Mouse (Mus musculus): ENCODE results near the gene 2010109A12Rik. TPM values are rescaled to one million over a fixed set of nuclear protein-coding genes. Genes with fewer than 3 reads are reported as not detected.

2010109A12Rik gene
- polyA plus RNA-seq, 1 experiment from 2014 or later, result 2.7 TPM

DNA sequence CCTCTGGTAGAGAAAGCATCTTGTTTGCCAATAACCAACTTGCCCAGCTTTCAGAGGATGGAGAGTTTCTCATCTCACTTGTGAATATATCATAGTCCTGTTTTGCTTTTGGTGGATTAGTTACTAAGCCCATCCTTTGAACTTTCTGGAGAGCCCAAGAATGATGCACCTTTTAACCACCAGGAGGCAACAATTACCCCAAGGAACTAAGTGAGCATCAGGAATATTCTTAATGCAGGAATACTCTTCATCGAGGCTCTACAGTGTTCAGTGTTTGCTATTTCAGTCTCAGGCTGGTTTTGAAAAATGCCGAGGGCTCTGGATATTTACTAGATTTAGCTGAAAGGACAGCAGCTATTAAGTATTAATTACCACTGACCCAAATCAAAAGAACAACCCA lies 26.1 kb upstream of the 2010109A12Rik start:
- ATAC-seq (replicated peaks; ENCODE audit: low FRiP score), result no peak
- WGBS, result 79% methylated on average over 2 of the region's 2 CpGs
- peaks cover 6% of the 10 kb centered on the region; the same call in 1 of the 2 replicates for H3K36me3 ChIP-seq (ENCODE audit: control insufficient read depth, insufficient read depth, low read length)

DNA sequence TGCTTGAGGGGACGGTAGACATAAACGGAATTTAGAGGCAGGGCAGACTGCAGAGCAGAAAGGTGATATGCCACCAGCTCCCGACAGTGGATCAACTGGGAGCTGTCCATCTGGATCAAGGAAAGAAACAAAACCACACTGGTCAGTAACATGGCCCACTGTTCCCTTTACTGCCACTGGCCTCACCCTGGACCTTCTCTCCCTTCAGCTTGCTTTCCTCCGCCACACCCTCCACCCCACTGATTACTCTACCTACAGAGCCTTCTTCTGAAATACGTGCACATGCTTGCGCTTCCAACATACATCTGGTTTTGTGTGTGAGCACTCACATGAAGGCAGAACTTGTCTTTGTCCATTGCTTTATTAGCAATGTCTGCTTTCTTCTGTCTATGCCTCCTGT lies 23.0 kb upstream of the 2010109A12Rik start:
- Histone ChIP-seq H3K27ac (ENCODE audit: low read depth, low read length) (no peak overlapping the region), H3K9me3 (ENCODE audit: control insufficient read depth, low read length) (no peaks in the 10 kb centered on the region), H3K36me3 (ENCODE audit: control insufficient read depth, insufficient read depth, low read length) (peaks cover 6% of the 10 kb centered on the region; the same call in 1 of the 2 replicates), H3K4me2 (ENCODE audit: low read depth, low read length, severe bottlenecking) (no peak overlapping the region), H3K4me3 (ENCODE audit: low read depth, low read length) (no peak overlapping the region), H3K4me1 (replicated peaks; ENCODE audit: control insufficient read depth, insufficient read depth, low read length) (no peaks in the 10 kb centered on the region), H3K9ac (ENCODE audit: low read length) (no peak overlapping the region), H3K27me3 (ENCODE audit: control insufficient read depth, insufficient read depth, low read length) (no peaks in the 10 kb centered on the region)
- no peak for DNase-seq (ENCODE audit: low spot score)
- no peak for ATAC-seq (replicated peaks; ENCODE audit: low FRiP score)
- 90% methylated on average over 6 of the region's 6 CpGs for WGBS

More for the DNA sequence above, 26.1 kb upstream of the 2010109A12Rik start:
- DNase-seq (ENCODE audit: low spot score), result no peak
- Histone ChIP-seq H3K4me2 (ENCODE audit: low read depth, low read length, severe bottlenecking) (no peak overlapping the region), H3K9me3 (ENCODE audit: control insufficient read depth, low read length) (no peaks in the 10 kb centered on the region), H3K27ac (ENCODE audit: low read depth, low read length) (no peak overlapping the region), H3K9ac (ENCODE audit: low read length) (no peak overlapping the region), H3K27me3 (ENCODE audit: control insufficient read depth, insufficient read depth, low read length) (no peaks in the 10 kb centered on the region), H3K4me3 (ENCODE audit: low read depth, low read length) (no peak overlapping the region), H3K4me1 (replicated peaks; ENCODE audit: control insufficient read depth, insufficient read depth, low read length) (no peaks in the 10 kb centered on the region)

DNA sequence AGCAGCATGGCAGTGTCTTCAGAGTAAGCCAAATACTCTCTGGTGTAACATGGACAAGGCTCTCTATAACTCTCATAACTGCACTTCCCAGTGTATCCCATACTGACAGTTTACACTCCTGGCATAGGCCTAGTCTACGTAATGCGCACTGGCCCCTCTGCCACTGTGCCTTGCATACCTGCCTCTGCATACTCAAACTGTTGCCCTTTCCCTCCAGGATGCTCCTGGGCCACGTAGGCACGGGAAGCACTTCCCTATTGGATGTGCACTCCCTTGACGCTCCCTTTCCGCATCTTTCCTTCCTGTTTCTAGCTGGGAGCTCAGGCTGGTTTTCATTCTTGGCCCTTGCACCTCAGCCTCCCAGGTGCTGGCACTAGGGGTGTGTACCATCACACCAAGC lies 21.8 kb upstream of the 2010109A12Rik start:
- H3K4me3 ChIP-seq (ENCODE audit: low read depth, low read length), result no peak overlapping the region
- H3K4me2 ChIP-seq (ENCODE audit: low read depth, low read length, severe bottlenecking), result no peak overlapping the region
- no peak for DNase-seq (ENCODE audit: low spot score)
- H3K9ac ChIP-seq (ENCODE audit: low read length), result no peak overlapping the region
- 93% methylated on average over 6 of the region's 6 CpGs for WGBS
- ATAC-seq (replicated peaks; ENCODE audit: low FRiP score), result no peak
- H3K27me3 ChIP-seq (ENCODE audit: control insufficient read depth, insufficient read depth, low read length), result no peaks in the 10 kb centered on the region
- no peak overlapping the region for H3K27ac ChIP-seq (ENCODE audit: low read depth, low read length)
- no peaks in the 10 kb centered on the region for H3K4me1 ChIP-seq (replicated peaks; ENCODE audit: control insufficient read depth, insufficient read depth, low read length)
- H3K9me3 ChIP-seq (ENCODE audit: control insufficient read depth, low read length), result no peaks in the 10 kb centered on the region
- peaks cover 6% of the 10 kb centered on the region; the same call in 1 of the 2 replicates for H3K36me3 ChIP-seq (ENCODE audit: control insufficient read depth, insufficient read depth, low read length)

DNA sequence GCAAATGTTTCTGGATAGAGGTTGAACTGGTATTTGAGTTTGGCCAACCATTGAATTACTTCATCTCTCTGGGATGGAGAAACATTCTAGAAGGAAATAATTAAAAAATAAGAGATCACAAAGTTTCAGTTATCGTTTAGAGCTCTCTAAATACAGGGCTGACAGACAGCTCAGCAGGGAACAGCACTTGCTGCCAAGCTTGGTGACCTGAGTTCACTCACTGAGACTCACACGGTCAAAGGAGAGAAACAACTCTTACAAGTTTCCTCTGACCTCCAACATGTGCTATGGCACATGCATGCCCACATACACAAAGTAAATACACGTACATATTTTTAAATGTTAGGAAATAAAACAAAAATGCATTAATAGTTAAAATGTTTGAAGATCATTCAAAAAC lies 16.7 kb upstream of the 2010109A12Rik start:
- peaks cover 3% of the 10 kb centered on the region; the same call in 1 of the 2 replicates for H3K36me3 ChIP-seq (ENCODE audit: control insufficient read depth, insufficient read depth, low read length)
- 71% methylated on average over 3 of the region's 3 CpGs for WGBS

DNA sequence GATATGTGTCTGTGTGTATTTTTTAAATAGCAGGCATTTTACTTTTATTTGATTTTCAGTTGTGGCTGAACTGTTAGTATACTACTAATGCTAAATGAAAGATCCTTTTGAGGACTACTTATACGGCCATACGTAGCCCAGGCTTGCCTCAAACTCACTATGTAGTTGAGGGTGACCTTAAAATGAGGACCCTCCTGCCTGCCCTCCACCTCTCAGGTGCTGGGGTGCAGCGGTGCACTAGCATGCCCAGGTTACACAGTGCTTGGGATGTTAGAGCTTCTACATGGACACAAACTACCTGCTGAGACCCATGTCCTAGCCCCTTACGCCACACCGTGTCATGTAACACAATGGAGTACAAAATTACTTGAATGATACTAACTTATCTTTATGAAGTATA lies 15.9 kb upstream of the 2010109A12Rik start:
- Histone ChIP-seq H3K27me3 (ENCODE audit: control insufficient read depth, insufficient read depth, low read length) (no peaks in the 10 kb centered on the region), H3K9me3 (ENCODE audit: control insufficient read depth, low read length) (no peaks in the 10 kb centered on the region), H3K36me3 (ENCODE audit: control insufficient read depth, insufficient read depth, low read length) (no peaks in the 10 kb centered on the region; the same call in 1 of the 2 replicates), H3K4me2 (ENCODE audit: low read depth, low read length, severe bottlenecking) (no peak overlapping the region), H3K4me1 (replicated peaks; ENCODE audit: control insufficient read depth, insufficient read depth, low read length) (no peaks in the 10 kb centered on the region), H3K27ac (ENCODE audit: low read depth, low read length) (no peak overlapping the region), H3K9ac (ENCODE audit: low read length) (no peak overlapping the region), H3K4me3 (ENCODE audit: low read depth, low read length) (no peak overlapping the region)
- DNase-seq (ENCODE audit: low spot score) (no peak), ATAC-seq (replicated peaks; ENCODE audit: low FRiP score) (no peak)
- WGBS, result 94% methylated on average over 5 of the region's 5 CpGs

More for the DNA sequence above, 16.7 kb upstream of the 2010109A12Rik start:
- Histone ChIP-seq H3K9ac (ENCODE audit: low read length) (no peak overlapping the region), H3K4me2 (ENCODE audit: low read depth, low read length, severe bottlenecking) (no peak overlapping the region), H3K4me3 (ENCODE audit: low read depth, low read length) (no peak overlapping the region), H3K4me1 (replicated peaks; ENCODE audit: control insufficient read depth, insufficient read depth, low read length) (no peaks in the 10 kb centered on the region), H3K9me3 (ENCODE audit: control insufficient read depth, low read length) (no peaks in the 10 kb centered on the region), H3K27ac (ENCODE audit: low read depth, low read length) (no peak overlapping the region), H3K27me3 (ENCODE audit: control insufficient read depth, insufficient read depth, low read length) (no peaks in the 10 kb centered on the region)
- no peak for DNase-seq (ENCODE audit: low spot score)
- ATAC-seq (replicated peaks; ENCODE audit: low FRiP score), result no peak

DNA sequence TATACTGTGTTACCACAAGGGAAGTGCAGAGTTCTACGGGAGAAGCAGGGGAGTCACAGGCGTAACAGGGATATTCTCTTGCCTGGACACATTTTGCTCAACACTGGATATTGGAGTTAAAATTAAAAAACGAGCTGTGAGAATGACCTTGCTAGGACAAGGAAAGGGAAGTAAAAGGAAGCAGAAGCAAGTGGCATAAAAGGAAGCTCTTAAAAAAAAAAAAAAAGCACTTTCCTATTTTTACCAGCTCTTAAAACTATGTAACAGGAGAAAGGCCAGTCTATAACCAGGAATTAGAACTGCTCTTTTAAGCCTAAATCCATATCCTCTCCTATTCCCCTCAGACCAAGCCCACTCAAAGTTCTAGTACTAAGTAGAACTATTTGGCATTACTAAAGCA lies 8.1 kb upstream of the 2010109A12Rik start:
- WGBS, result 92% methylated on average over 3 of the region's 3 CpGs
- peaks cover 10% of the 10 kb centered on the region for H3K36me3 ChIP-seq (ENCODE audit: control insufficient read depth, insufficient read depth, low read length)
- H3K27me3 ChIP-seq (ENCODE audit: control insufficient read depth, insufficient read depth, low read length), result no peaks in the 10 kb centered on the region
- no peaks in the 10 kb centered on the region for H3K4me1 ChIP-seq (replicated peaks; ENCODE audit: control insufficient read depth, insufficient read depth, low read length)
- H3K4me3 ChIP-seq (ENCODE audit: low read depth, low read length), result no peak overlapping the region
- ATAC-seq (replicated peaks; ENCODE audit: low FRiP score) (no peak), DNase-seq (ENCODE audit: low spot score) (no peak)
- H3K9me3 ChIP-seq (ENCODE audit: control insufficient read depth, low read length), result no peaks in the 10 kb centered on the region
- no peak overlapping the region for H3K27ac ChIP-seq (ENCODE audit: low read depth, low read length)
- no peak overlapping the region for H3K4me2 ChIP-seq (ENCODE audit: low read depth, low read length, severe bottlenecking)
- no peak overlapping the region for H3K9ac ChIP-seq (ENCODE audit: low read length)

DNA sequence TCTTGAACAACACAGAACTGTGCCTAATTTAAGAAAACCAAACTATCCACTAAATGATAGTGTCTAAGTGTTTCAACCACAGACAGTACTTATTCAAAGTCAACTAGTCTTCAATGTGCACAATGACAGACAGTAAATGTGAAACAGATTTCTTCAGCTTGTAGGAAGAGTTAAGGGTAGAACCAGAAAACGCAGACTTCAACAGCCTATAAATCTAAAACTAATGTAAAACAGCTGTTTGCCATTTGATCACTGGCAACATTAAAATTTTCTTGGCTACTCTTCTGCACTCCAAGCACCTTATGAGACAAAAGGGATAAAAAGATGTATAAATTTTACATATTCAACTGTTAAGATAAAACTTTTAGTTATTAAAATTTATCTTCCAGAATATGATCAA lies 5.1 kb upstream of the 2010109A12Rik start:
- 77% methylated on average over 1 of the region's 1 CpGs for WGBS
- Histone ChIP-seq H3K27me3 (ENCODE audit: control insufficient read depth, insufficient read depth, low read length) (no peaks in the 10 kb centered on the region), H3K36me3 (ENCODE audit: control insufficient read depth, insufficient read depth, low read length) (peaks cover 10% of the 10 kb centered on the region), H3K4me1 (replicated peaks; ENCODE audit: control insufficient read depth, insufficient read depth, low read length) (peaks cover 5% of the 10 kb centered on the region; the same call in 1 of the 2 replicates), H3K27ac (ENCODE audit: low read depth, low read length) (no peak overlapping the region), H3K4me2 (ENCODE audit: low read depth, low read length, severe bottlenecking) (no peak overlapping the region), H3K9ac (ENCODE audit: low read length) (no peak overlapping the region), H3K9me3 (ENCODE audit: control insufficient read depth, low read length) (no peaks in the 10 kb centered on the region), H3K4me3 (ENCODE audit: low read depth, low read length) (no peak overlapping the region)
- DNase-seq (ENCODE audit: low spot score) (no peak), ATAC-seq (replicated peaks; ENCODE audit: low FRiP score) (no peak)

DNA sequence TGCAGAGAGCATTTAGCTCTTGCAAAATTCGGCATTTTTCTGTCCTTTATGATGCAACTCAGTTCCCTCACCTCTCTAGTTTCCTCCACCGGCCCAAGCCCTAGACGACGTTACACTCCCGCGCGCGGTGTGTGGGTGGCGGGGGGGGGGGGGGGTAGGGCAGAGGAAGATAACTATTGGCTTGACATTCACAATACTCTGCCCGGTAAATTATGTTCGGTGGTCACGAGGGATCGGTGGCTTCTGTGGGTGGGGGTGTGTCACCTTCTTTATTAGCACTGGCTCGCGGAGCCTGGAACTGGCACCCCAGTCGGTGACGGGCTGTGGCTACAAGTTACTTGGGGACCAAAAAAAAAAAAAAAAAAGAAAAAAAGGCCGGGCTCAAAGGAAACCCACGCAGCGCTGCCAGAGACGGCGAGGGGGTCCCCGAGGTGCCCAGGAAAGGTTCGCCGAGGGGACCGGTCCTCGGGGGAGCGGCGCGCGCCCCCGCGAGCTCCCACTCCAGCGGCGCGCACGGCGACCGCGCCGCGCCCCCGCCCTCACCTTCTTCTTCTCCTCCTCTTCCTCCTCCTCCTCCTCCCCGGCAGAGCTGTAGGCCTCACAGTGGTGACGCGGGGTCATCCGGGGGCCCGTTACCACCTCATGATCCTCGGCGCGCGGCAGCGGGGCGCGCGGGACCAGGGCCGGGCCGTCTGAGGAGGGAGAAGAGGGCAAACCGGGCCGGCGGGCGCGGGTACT lies 778 bp upstream of the 2010109A12Rik start:
- H3K4me3 ChIP-seq (ENCODE audit: low read depth, low read length), result peak overlapping the region; percentile 90
- peaks cover 5% of the 10 kb centered on the region; the same call in 1 of the 2 replicates for H3K4me1 ChIP-seq (replicated peaks; ENCODE audit: control insufficient read depth, insufficient read depth, low read length)
- H3K36me3 ChIP-seq (ENCODE audit: control insufficient read depth, insufficient read depth, low read length), result no peaks in the 10 kb centered on the region; the same call in 1 of the 2 replicates
- no peaks in the 10 kb centered on the region for H3K9me3 ChIP-seq (ENCODE audit: control insufficient read depth, low read length)
- peak overlapping the region; percentile 71 for H3K4me2 ChIP-seq (ENCODE audit: low read depth, low read length, severe bottlenecking)
- H3K9ac ChIP-seq (ENCODE audit: low read length), result peak overlapping the region; percentile 93
- H3K27ac ChIP-seq (ENCODE audit: low read depth, low read length), result peak overlapping the region; percentile 85
- DNase-seq (ENCODE audit: low spot score), result peak; percentile 78
- no peaks in the 10 kb centered on the region for H3K27me3 ChIP-seq (ENCODE audit: control insufficient read depth, insufficient read depth, low read length)
- ATAC-seq (replicated peaks; ENCODE audit: low FRiP score), result peak; percentile 64
- WGBS, result 1% methylated on average over 52 of the region's 63 CpGs

DNA sequence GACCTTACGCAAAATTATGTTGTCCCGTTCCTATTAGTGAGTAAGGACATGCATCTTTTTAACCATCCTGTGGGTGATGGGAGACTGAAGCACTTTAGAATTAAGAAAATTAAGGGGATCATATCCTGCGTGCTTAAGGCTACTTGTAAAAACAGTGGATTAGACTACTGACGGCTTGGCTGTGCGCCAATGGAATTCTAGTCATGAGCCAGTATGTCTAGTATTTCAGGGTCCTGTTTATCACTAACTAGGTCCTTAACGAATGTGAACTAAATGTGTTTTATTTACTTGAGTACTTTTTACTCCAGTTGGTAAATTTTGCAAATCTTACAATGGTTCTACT lies 659 bp downstream of the 2010109A12Rik start:
- peak; percentile 31; the same call in 1 of the 2 replicates for ATAC-seq (replicated peaks; ENCODE audit: low FRiP score)
- H3K4me1 ChIP-seq (replicated peaks; ENCODE audit: control insufficient read depth, insufficient read depth, low read length), result peaks cover 5% of the 10 kb centered on the region; the same call in 1 of the 2 replicates
- H3K9me3 ChIP-seq (ENCODE audit: control insufficient read depth, low read length), result no peaks in the 10 kb centered on the region
- peak overlapping the region; percentile 90 for H3K4me3 ChIP-seq (ENCODE audit: low read depth, low read length)
- no peaks in the 10 kb centered on the region for H3K27me3 ChIP-seq (ENCODE audit: control insufficient read depth, insufficient read depth, low read length)
- 9% methylated on average over 6 of the region's 6 CpGs for WGBS
- peak overlapping the region; percentile 48 for H3K4me2 ChIP-seq (ENCODE audit: low read depth, low read length, severe bottlenecking)
- H3K9ac ChIP-seq (ENCODE audit: low read length), result peak overlapping the region; percentile 93
- no peak for DNase-seq (ENCODE audit: low spot score)
- H3K27ac ChIP-seq (ENCODE audit: low read depth, low read length), result peak overlapping the region; percentile 68
- H3K36me3 ChIP-seq (ENCODE audit: control insufficient read depth, insufficient read depth, low read length), result no peaks in the 10 kb centered on the region
